Mouse (Mus musculus): ENCODE measurements around the gene E030025P04Rik. TPM values are rescaled to one million over a fixed set of nuclear protein-coding genes. Genes with fewer than 3 reads are reported as not detected.

The E030025P04Rik gene
- polyA plus RNA-seq, 1 experiment: not detected

- Histone ChIP-seq H3K4me1 (ENCODE audit: control insufficient read depth) (no peaks in the 10 kb centered on the region), H3K9me3 (ENCODE audit: control insufficient read depth, low read length) (no peaks in the 10 kb centered on the region), H3K27me3 (ENCODE audit: control insufficient read depth) (no peaks in the 10 kb centered on the region), H3K4me3 (replicated peaks) (no peak overlapping the region), H3K36me3 (ENCODE audit: control insufficient read depth) (no peaks in the 10 kb centered on the region)
- no peak for TF ChIP-seq TAL1 (IDR thresholded peaks at IDR 0.05; ENCODE audit: low read length)
- TF ChIP-seq GATA1 (IDR thresholded peaks at IDR 0.05; ENCODE audit: low read length): no peak
Observed at GRCm38 (mm10) chr11:109107518-109108205, 36.5 kb downstream of the E030025P04Rik start.

- H3K9me3 ChIP-seq (ENCODE audit: control insufficient read depth, low read length): no peaks in the 10 kb centered on the region
- TF ChIP-seq GATA1 (IDR thresholded peaks at IDR 0.05; ENCODE audit: low read length) (no peak), TAL1 (IDR thresholded peaks at IDR 0.05; ENCODE audit: low read length) (no peak)
Observed at GRCm38 (mm10) chr11:109106751-109107150, 37.4 kb downstream of the E030025P04Rik start.

GRCm38 (mm10) chr11:109106181-109106580 is 38.0 kb downstream of the E030025P04Rik start:
- Histone ChIP-seq H3K36me3 (ENCODE audit: control insufficient read depth) (no peaks in the 10 kb centered on the region), H3K27me3 (ENCODE audit: control insufficient read depth) (no peaks in the 10 kb centered on the region), H3K9me3 (ENCODE audit: control insufficient read depth, low read length) (no peaks in the 10 kb centered on the region), H3K4me1 (ENCODE audit: control insufficient read depth) (no peaks in the 10 kb centered on the region), H3K4me3 (replicated peaks) (no peak overlapping the region)
- TF ChIP-seq TAL1 (IDR thresholded peaks at IDR 0.05; ENCODE audit: low read length) (no peak), GATA1 (IDR thresholded peaks at IDR 0.05; ENCODE audit: low read length) (no peak)

More at GRCm38 (mm10) chr11:109106751-109107150, 37.4 kb downstream of the E030025P04Rik start:
- Histone ChIP-seq H3K27me3 (ENCODE audit: control insufficient read depth) (no peaks in the 10 kb centered on the region), H3K4me1 (ENCODE audit: control insufficient read depth) (no peaks in the 10 kb centered on the region), H3K36me3 (ENCODE audit: control insufficient read depth) (no peaks in the 10 kb centered on the region), H3K4me3 (replicated peaks) (no peak overlapping the region)

GRCm38 (mm10) chr11:109103386-109103785 is 40.8 kb downstream of the E030025P04Rik start:
- H3K4me1 ChIP-seq (ENCODE audit: control insufficient read depth): no peaks in the 10 kb centered on the region

GRCm38 (mm10) chr11:109102646-109103045 is 41.5 kb downstream of the E030025P04Rik start:
- Histone ChIP-seq H3K9me3 (ENCODE audit: control insufficient read depth, low read length) (no peaks in the 10 kb centered on the region), H3K27me3 (ENCODE audit: control insufficient read depth) (no peaks in the 10 kb centered on the region), H3K36me3 (ENCODE audit: control insufficient read depth) (no peaks in the 10 kb centered on the region), H3K4me1 (ENCODE audit: control insufficient read depth) (no peaks in the 10 kb centered on the region), H3K4me3 (replicated peaks) (no peak overlapping the region)
- TF ChIP-seq GATA1 (IDR thresholded peaks at IDR 0.05; ENCODE audit: low read length): no peak
- TF ChIP-seq TAL1 (IDR thresholded peaks at IDR 0.05; ENCODE audit: low read length): no peak

More at GRCm38 (mm10) chr11:109103386-109103785, 40.8 kb downstream of the E030025P04Rik start:
- TF ChIP-seq GATA1 (IDR thresholded peaks at IDR 0.05; ENCODE audit: low read length): no peak
- TF ChIP-seq TAL1 (IDR thresholded peaks at IDR 0.05; ENCODE audit: low read length): no peak
- no peak overlapping the region for H3K4me3 ChIP-seq (replicated peaks)
- H3K36me3 ChIP-seq (ENCODE audit: control insufficient read depth): no peaks in the 10 kb centered on the region
- H3K9me3 ChIP-seq (ENCODE audit: control insufficient read depth, low read length): no peaks in the 10 kb centered on the region
- no peaks in the 10 kb centered on the region for H3K27me3 ChIP-seq (ENCODE audit: control insufficient read depth)

GRCm38 (mm10) chr11:109100266-109100665 is 43.9 kb downstream of the E030025P04Rik start:
- Histone ChIP-seq H3K9me3 (ENCODE audit: control insufficient read depth, low read length) (no peaks in the 10 kb centered on the region), H3K4me3 (replicated peaks) (no peak overlapping the region)
- TF ChIP-seq GATA1 (IDR thresholded peaks at IDR 0.05; ENCODE audit: low read length) (no peak), TAL1 (IDR thresholded peaks at IDR 0.05; ENCODE audit: low read length) (no peak)

GRCm38 (mm10) chr11:109091821-109092220 is 52.3 kb downstream of the E030025P04Rik start:
- Histone ChIP-seq H3K27me3 (ENCODE audit: control insufficient read depth) (no peaks in the 10 kb centered on the region), H3K36me3 (ENCODE audit: control insufficient read depth) (no peaks in the 10 kb centered on the region), H3K4me1 (ENCODE audit: control insufficient read depth) (peaks cover 2% of the 10 kb centered on the region; the same call in 1 of the 2 replicates), H3K4me3 (replicated peaks) (no peak overlapping the region), H3K9me3 (ENCODE audit: control insufficient read depth, low read length) (no peaks in the 10 kb centered on the region)
- TF ChIP-seq GATA1 (IDR thresholded peaks at IDR 0.05; ENCODE audit: low read length) (no peak), TAL1 (IDR thresholded peaks at IDR 0.05; ENCODE audit: low read length) (no peak)

More at GRCm38 (mm10) chr11:109100266-109100665, 43.9 kb downstream of the E030025P04Rik start:
- Histone ChIP-seq H3K27me3 (ENCODE audit: control insufficient read depth) (no peaks in the 10 kb centered on the region), H3K4me1 (ENCODE audit: control insufficient read depth) (no peaks in the 10 kb centered on the region; the same call in 1 of the 2 replicates), H3K36me3 (ENCODE audit: control insufficient read depth) (no peaks in the 10 kb centered on the region)

Other genes with a start within 250 kb of the E030025P04Rik start
- gene Axin2, start 224.0 kb downstream of the E030025P04Rik start, polyA plus RNA-seq (2012): 0.01 and 0.03 TPM in 2 replicates
- not detected in 2 replicates for gene Rgs9, start 153.8 kb upstream of the E030025P04Rik start, polyA plus RNA-seq (2012)
- gene Gna13, start 218.5 kb upstream of the E030025P04Rik start, polyA plus RNA-seq (2012): 4.0 TPM in 2 replicates